Mouse (Mus musculus): ENCODE data around the gene Srp68. TPM values are rescaled to one million over a fixed set of nuclear protein-coding genes. Genes with fewer than 3 reads are reported as not detected.
A peak's percentile ranks its signal among the peaks of the same experiment; 100 is the strongest.

Gene Srp68
- total and polyA plus RNA-seq, 2 experiments from 2014 or later = 24.5 to 51.3 TPM

GRCm38 (mm10) chr11:116218737-116219400, 55.1 kb downstream of the Srp68 start:
- Histone ChIP-seq H3K27ac (ENCODE audit: low read depth, low read length) (peak overlapping the region; percentile 47), H3K4me1 (ENCODE audit: insufficient read depth) (no peaks in the 10 kb centered on the region), H3K36me3 (ENCODE audit: insufficient read depth) (no peaks in the 10 kb centered on the region; the same call in 1 of the 2 replicates), H3K27me3 (ENCODE audit: insufficient read depth, low read length) (peaks cover 24% of the 10 kb centered on the region), H3K9ac (no peak overlapping the region), H3K4me3 (ENCODE audit: low read depth, low read length) (no peak overlapping the region), H3K4me2 (ENCODE audit: low read depth) (no peak overlapping the region), H3K9me3 (ENCODE audit: low read length) (0 out of 2 replicates have a peak, but pooled peaks cover 5% of the 10 kb centered on the region)
- peak; percentile 88 for ATAC-seq
- TF ChIP-seq CTCF (IDR thresholded peaks at IDR 0.05; ENCODE audit: low read depth) = no peak
- peak; percentile 81 for DNase-seq
- WGBS = 20% methylated on average over 7 of the region's 7 CpGs

DNA sequence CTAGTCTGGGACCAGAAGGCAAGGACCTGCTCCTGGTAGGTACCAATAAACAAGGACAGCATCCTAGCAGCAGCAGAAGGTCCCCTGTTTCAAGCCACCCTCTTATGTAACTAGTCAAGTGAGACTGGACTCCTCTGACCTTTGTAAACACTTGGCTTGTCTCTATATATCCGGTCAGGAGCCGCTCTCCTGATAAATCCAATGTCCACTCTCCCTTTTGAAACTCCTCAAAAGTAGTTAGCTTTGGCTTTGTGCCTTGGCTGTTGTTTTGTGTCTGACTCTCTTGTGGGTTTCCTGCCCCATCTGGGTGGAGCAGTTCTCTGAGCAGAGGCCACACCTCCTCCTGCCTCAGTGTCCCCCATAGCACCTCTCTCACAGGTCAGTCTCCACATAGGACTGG, 55.8 kb downstream of the Srp68 start:
- DNase-seq (no peak), ATAC-seq (no peak)
- Histone ChIP-seq H3K27ac (ENCODE audit: low read depth, low read length) (peak overlapping the region; percentile 47), H3K4me2 (ENCODE audit: low read depth) (no peak overlapping the region), H3K36me3 (ENCODE audit: insufficient read depth) (no peaks in the 10 kb centered on the region), H3K9me3 (ENCODE audit: low read length) (0 out of 2 replicates have a peak, but pooled peaks cover 5% of the 10 kb centered on the region), H3K4me1 (ENCODE audit: insufficient read depth) (no peaks in the 10 kb centered on the region), H3K9ac (no peak overlapping the region), H3K4me3 (ENCODE audit: low read depth, low read length) (no peak overlapping the region), H3K27me3 (ENCODE audit: insufficient read depth, low read length) (peaks cover 18% of the 10 kb centered on the region)
- no peak for TF ChIP-seq CTCF (IDR thresholded peaks at IDR 0.05; ENCODE audit: low read depth)
- 85% methylated on average over 2 of the region's 2 CpGs for WGBS

DNA sequence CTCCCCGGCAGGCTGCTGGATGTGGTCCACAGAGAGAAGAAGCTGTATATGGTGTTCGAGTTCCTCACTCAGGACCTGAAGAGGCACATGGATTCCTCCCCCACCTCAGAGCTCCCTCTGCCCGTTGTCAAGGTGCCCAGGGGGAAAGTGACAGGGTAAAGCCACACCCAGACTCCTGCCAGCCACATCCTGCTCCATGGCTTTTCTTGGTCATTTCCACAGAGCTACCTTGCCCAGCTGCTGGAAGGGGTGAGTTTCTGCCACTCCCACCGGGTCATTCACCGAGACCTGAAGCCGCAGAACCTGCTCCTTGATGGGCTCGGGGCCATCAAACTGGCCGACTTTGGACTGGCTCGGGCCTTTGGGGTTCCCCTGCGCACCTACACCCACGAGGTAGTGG, 57.5 kb downstream of the Srp68 start:
- 83% methylated on average over 11 of the region's 11 CpGs for WGBS
- Histone ChIP-seq H3K9me3 (ENCODE audit: low read length) (0 out of 2 replicates have a peak, but pooled peaks cover under 1% of the 10 kb centered on the region), H3K27ac (ENCODE audit: low read depth, low read length) (no peak overlapping the region), H3K4me3 (ENCODE audit: low read depth, low read length) (no peak overlapping the region), H3K4me1 (ENCODE audit: insufficient read depth) (no peaks in the 10 kb centered on the region), H3K9ac (no peak overlapping the region), H3K27me3 (ENCODE audit: insufficient read depth, low read length) (peaks cover 9% of the 10 kb centered on the region), H3K4me2 (ENCODE audit: low read depth) (no peak overlapping the region), H3K36me3 (ENCODE audit: insufficient read depth) (no peaks in the 10 kb centered on the region)
- DNase-seq (no peak), ATAC-seq (no peak)
- no peak for TF ChIP-seq CTCF (IDR thresholded peaks at IDR 0.05; ENCODE audit: low read depth)

DNA sequence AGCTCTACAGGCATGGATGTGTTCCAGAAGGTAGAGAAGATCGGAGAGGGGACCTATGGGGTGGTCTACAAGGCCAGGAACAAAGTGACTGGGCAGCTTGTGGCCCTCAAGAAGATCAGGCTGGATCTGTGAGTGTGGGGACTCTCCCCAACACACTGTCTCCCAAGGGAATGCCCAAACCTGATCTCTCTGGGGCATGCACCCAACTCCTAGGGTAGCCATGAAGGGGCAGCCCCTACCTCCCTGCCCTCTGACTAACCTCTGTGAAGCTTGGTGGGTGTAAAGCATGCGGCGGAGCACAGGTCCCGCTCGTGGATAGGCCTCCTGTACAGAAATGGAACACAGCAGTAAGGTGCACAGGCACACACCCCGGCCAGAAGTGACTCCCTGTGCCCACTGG, 58.0 kb downstream of the Srp68 start:
- H3K27me3 ChIP-seq (ENCODE audit: insufficient read depth, low read length) = 0 out of 2 replicates have a peak, but pooled peaks cover 4% of the 10 kb centered on the region
- no peaks in the 10 kb centered on the region for H3K4me1 ChIP-seq (ENCODE audit: insufficient read depth)
- ATAC-seq (no peak), DNase-seq (no peak)
- no peak overlapping the region for H3K27ac ChIP-seq (ENCODE audit: low read depth, low read length)
- H3K4me3 ChIP-seq (ENCODE audit: low read depth, low read length) = no peak overlapping the region
- TF ChIP-seq CTCF (IDR thresholded peaks at IDR 0.05; ENCODE audit: low read depth) = no peak
- no peak overlapping the region for H3K4me2 ChIP-seq (ENCODE audit: low read depth)
- WGBS = 93% methylated on average over 6 of the region's 6 CpGs
- no peaks in the 10 kb centered on the region for H3K36me3 ChIP-seq (ENCODE audit: insufficient read depth)
- no peaks in the 10 kb centered on the region for H3K9me3 ChIP-seq (ENCODE audit: low read length)
- H3K9ac ChIP-seq = no peak overlapping the region

DNA sequence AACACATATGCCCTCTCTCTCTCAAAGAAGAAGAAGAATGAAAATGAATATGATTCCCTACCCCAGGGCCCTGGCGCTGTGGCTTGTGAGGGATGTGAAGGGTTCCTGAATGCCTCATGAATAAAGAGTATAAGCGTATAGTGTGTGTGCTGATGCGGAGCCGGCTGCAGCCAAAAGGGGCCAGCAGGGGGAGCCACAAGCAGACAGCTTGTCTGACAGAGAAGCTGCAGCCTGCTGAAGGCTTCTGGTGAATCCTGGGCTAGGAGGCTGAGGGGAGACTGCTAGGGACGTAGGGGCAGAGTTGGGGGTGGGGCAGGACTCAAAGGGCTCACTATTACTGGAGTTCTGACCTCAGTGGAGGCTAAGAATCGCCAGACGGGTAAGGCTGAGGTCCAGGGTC, 58.8 kb downstream of the Srp68 start:
- TF ChIP-seq CTCF (IDR thresholded peaks at IDR 0.05; ENCODE audit: low read depth) = peak; percentile 40
- 87% methylated on average over 7 of the region's 7 CpGs for WGBS
- no peak overlapping the region for H3K27ac ChIP-seq (ENCODE audit: low read depth, low read length)
- H3K4me1 ChIP-seq (ENCODE audit: insufficient read depth) = no peaks in the 10 kb centered on the region
- ATAC-seq (no peak), DNase-seq (no peak)
- no peak overlapping the region for H3K4me2 ChIP-seq (ENCODE audit: low read depth)
- no peaks in the 10 kb centered on the region for H3K9me3 ChIP-seq (ENCODE audit: low read length)
- no peaks in the 10 kb centered on the region for H3K36me3 ChIP-seq (ENCODE audit: insufficient read depth)
- H3K4me3 ChIP-seq (ENCODE audit: low read depth, low read length) = no peak overlapping the region
- no peaks in the 10 kb centered on the region for H3K27me3 ChIP-seq (ENCODE audit: insufficient read depth, low read length)
- no peak overlapping the region for H3K9ac ChIP-seq

GRCm38 (mm10) chr11:116213877-116214510, 60.0 kb downstream of the Srp68 start:
- no peaks in the 10 kb centered on the region for H3K4me1 ChIP-seq (ENCODE audit: insufficient read depth)
- WGBS = 89% methylated on average over 13 of the region's 13 CpGs
- ATAC-seq (no peak), DNase-seq (no peak)
- H3K4me2 ChIP-seq (ENCODE audit: low read depth) = no peak overlapping the region
- no peaks in the 10 kb centered on the region for H3K9me3 ChIP-seq (ENCODE audit: low read length)
- no peaks in the 10 kb centered on the region for H3K27me3 ChIP-seq (ENCODE audit: insufficient read depth, low read length)
- H3K36me3 ChIP-seq (ENCODE audit: insufficient read depth) = no peaks in the 10 kb centered on the region
- H3K4me3 ChIP-seq (ENCODE audit: low read depth, low read length) = no peak overlapping the region
- no peak for TF ChIP-seq CTCF (IDR thresholded peaks at IDR 0.05; ENCODE audit: low read depth)
- H3K27ac ChIP-seq (ENCODE audit: low read depth, low read length) = no peak overlapping the region
- no peak overlapping the region for H3K9ac ChIP-seq

DNA sequence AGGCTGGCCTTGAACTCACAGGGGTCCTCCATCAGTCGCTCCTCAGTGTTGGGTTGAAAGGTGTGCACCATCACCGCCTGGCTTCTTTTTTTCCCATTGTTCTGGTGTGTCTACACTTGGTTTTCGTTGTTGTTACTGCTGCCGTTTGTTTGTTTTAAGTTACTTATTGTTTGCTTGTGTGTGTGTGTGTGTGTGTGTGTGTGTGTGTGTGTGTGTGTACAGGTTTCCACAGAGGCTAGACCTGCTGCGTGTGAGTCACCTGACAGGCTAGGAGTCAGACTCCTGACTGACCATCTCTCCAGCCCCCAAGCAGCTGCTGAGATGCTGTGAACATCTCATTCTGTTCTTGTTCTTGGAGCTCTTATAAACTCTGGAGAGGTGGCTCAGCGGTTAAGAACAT, 61.2 kb downstream of the Srp68 start:
- Histone ChIP-seq H3K27ac (ENCODE audit: low read depth, low read length) (no peak overlapping the region), H3K4me3 (ENCODE audit: low read depth, low read length) (no peak overlapping the region), H3K4me2 (ENCODE audit: low read depth) (no peak overlapping the region), H3K27me3 (ENCODE audit: insufficient read depth, low read length) (no peaks in the 10 kb centered on the region), H3K9me3 (ENCODE audit: low read length) (no peaks in the 10 kb centered on the region), H3K36me3 (ENCODE audit: insufficient read depth) (no peaks in the 10 kb centered on the region), H3K4me1 (ENCODE audit: insufficient read depth) (no peaks in the 10 kb centered on the region), H3K9ac (no peak overlapping the region)
- ATAC-seq (no peak), DNase-seq (no peak)
- WGBS = 89% methylated on average over 6 of the region's 6 CpGs
- no peak for TF ChIP-seq CTCF (IDR thresholded peaks at IDR 0.05; ENCODE audit: low read depth)

All from forebrain, postnatal 0 days (tissue).